Mouse (Mus musculus) limb, embryonic 15.5 days (tissue): ENCODE results near the gene Krtap1-3. TPM values are rescaled to one million over a fixed set of nuclear protein-coding genes. Genes with fewer than 3 reads are reported as not detected.
"Not testable (repeated sequence)": the region's sequence is repeated elsewhere in the genome, so short reads cannot be mapped to it uniquely, and the experiment has no call there.

ENCODE experiments used
- ATAC-seq: fragments of 200-750 bp; cut with Nextera tagmentation; 2 replicates; pipeline ENCODE4 v1.8.0; 2017; ENCODE audit warnings: low read depth, moderate TSS enrichment; ENCODE audit not compliant: insufficient number of reproducible peaks, low FRiP score, low TSS enrichment
- H3K27ac ChIP-seq: fragments of 300-500 bp; sonication (generic); 2 replicates; pipeline ENCODE4 v1.5.1; 2015; ENCODE audit warnings: moderate library complexity, mild to moderate bottlenecking, inconsistent platforms
- H3K27me3 ChIP-seq: fragments of 300-500 bp; sonication (generic); 2 replicates; pipeline ENCODE4 v1.6.1; 2015; ENCODE audit warnings: inconsistent platforms
- H3K36me3 ChIP-seq: fragments of 300-500 bp; sonication (generic); 2 replicates; pipeline ENCODE4 v1.6.1; 2015; ENCODE audit warnings: inconsistent platforms
- H3K4me1 ChIP-seq: fragments of 300-500 bp; sonication (generic); 2 replicates; pipeline ENCODE4 v1.6.1; 2015; ENCODE audit warnings: inconsistent platforms
- H3K4me2 ChIP-seq: fragments of 300-500 bp; sonication (generic); 2 replicates; pipeline ENCODE4 v1.6.1; 2015; ENCODE audit warnings: mild to moderate bottlenecking, inconsistent platforms
- H3K4me3 ChIP-seq: fragments of 300-500 bp; sonication (generic); 2 replicates; pipeline ENCODE4 v1.5.1; 2015; ENCODE audit warnings: mild to moderate bottlenecking, inconsistent platforms
- H3K9ac ChIP-seq: fragments of 300-500 bp; sonication (generic); 2 replicates; pipeline ENCODE4 v1.6.1; 2015; ENCODE audit warnings: inconsistent platforms
- H3K9me3 ChIP-seq: fragments of 300-500 bp; sonication (generic); 2 replicates; pipeline ENCODE4 v1.6.1; 2016; ENCODE audit warnings: inconsistent platforms
- WGBS: fragments of 180-500 bp; shearing (Covaris S2); methylation state at CpG from one replicate; pipeline ENCODE4 v1.1.7; 2015; 5-methylcytosine and 5-hydroxymethylcytosine counted together
- polyA plus RNA-seq: library from polyadenylated mRNA; unstranded; fragments of >200 nt; fragmentation: Nextera tagmentation; extraction: Ambion mirVana; gene quantifications from 2 replicates; pipeline ENCODE4 v1.2.1, GENCODE M21; 2015

The Krtap1-3 gene
- polyA plus RNA-seq, result not detected in 2 replicates

GRCm38 (mm10) chr11:99590981-99591380 lies at the start of gene Krtap1-3:
Gene Krtap1-3, minus strand, starts transcription at chr11:99591339.
- H3K27ac ChIP-seq, result no peak within 1 kb of the TSS
- H3K9ac ChIP-seq, result no peak within 1 kb of the TSS
- no peaks in the 10 kb centered on the region for H3K4me1 ChIP-seq
- ATAC-seq, result no peak
- WGBS, result 75% methylated on average over 6 of the region's 6 CpGs
- no peaks in the 10 kb centered on the region for H3K36me3 ChIP-seq
- H3K9me3 ChIP-seq, result no peaks in the 10 kb centered on the region
- H3K4me2 ChIP-seq, result no peak within 1 kb of the TSS
- H3K27me3 ChIP-seq, result no peaks in the 10 kb centered on the region
- no peak within 1 kb of the TSS for H3K4me3 ChIP-seq

DNA sequence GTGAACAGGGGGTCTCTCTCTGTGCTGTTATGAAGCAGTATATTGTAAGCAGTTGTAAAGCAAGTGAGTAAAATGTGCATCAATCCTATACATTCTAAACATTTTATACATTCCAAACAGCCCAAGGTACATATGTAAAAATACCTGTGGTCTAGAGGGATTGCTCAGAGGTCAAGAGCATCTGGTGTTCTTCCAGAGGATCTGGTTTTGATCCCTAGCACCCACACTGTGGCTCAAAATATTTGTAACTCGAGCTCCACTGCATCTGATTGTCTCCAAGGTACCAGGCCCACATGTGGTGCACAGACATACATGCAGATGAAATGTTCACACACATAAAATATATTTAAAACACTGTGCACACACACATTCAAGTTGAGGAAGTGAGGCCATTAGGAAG lies 49.8 kb upstream of the Krtap1-3 start:
- Histone ChIP-seq H3K4me3 (no peak overlapping the region), H3K9ac (no peak overlapping the region), H3K27me3 (no peaks in the 10 kb centered on the region), H3K27ac (no peak overlapping the region), H3K9me3 (no peaks in the 10 kb centered on the region), H3K4me1 (no peaks in the 10 kb centered on the region), H3K36me3 (no peaks in the 10 kb centered on the region), H3K4me2 (no peak overlapping the region)
- no peak for ATAC-seq
- WGBS, result 15% methylated on average over 1 of the region's 1 CpGs

- H3K27me3 ChIP-seq, result peaks cover 5% of the 10 kb centered on the region; the same call in 1 of the 2 replicates
- ATAC-seq, result no peak
- no peak overlapping the region for H3K9ac ChIP-seq
- H3K36me3 ChIP-seq, result no peaks in the 10 kb centered on the region
- no peak overlapping the region for H3K4me3 ChIP-seq
- H3K27ac ChIP-seq, result no peak overlapping the region
- no peak overlapping the region for H3K4me2 ChIP-seq
- no peaks in the 10 kb centered on the region for H3K9me3 ChIP-seq
- H3K4me1 ChIP-seq, result 0 out of 2 replicates have a peak, but pooled peaks cover 3% of the 10 kb centered on the region
- WGBS, result 66% methylated on average over 1 of the region's 1 CpGs
Measured at GRCm38 (mm10) chr11:99637086-99637485, 45.9 kb upstream of the Krtap1-3 start.

GRCm38 (mm10) chr11:99634653-99635134 lies 43.6 kb upstream of the Krtap1-3 start, which contains the start of gene Krtap4-2:
Gene Krtap4-2, minus strand, starts transcription at chr11:99635084.
- H3K9me3 ChIP-seq, result no peaks in the 10 kb centered on the region
- 0 out of 2 replicates have a peak, but pooled peaks cover 3% of the 10 kb centered on the region for H3K4me1 ChIP-seq
- H3K36me3 ChIP-seq, result no peaks in the 10 kb centered on the region
- ATAC-seq, result no peak
- peak within 1 kb of the TSS; percentile 22; the same call in 1 of the 2 replicates for H3K27ac ChIP-seq
- H3K9ac ChIP-seq, result no peak within 1 kb of the TSS
- H3K4me2 ChIP-seq, result no peak within 1 kb of the TSS
- peaks cover 5% of the 10 kb centered on the region; the same call in 1 of the 2 replicates for H3K27me3 ChIP-seq
- H3K4me3 ChIP-seq, result no peak within 1 kb of the TSS
- 30% methylated on average over 8 of the region's 8 CpGs for WGBS

GRCm38 (mm10) chr11:99633293-99633692 lies 42.2 kb upstream of the Krtap1-3 start:
- 0 out of 2 replicates have a peak, but pooled peaks cover 3% of the 10 kb centered on the region for H3K4me1 ChIP-seq
- no peak overlapping the region for H3K27ac ChIP-seq
- ATAC-seq, result no peak
- no peak overlapping the region for H3K4me3 ChIP-seq
- H3K9ac ChIP-seq, result no peak overlapping the region
- H3K36me3 ChIP-seq, result no peaks in the 10 kb centered on the region
- no peaks in the 10 kb centered on the region for H3K9me3 ChIP-seq
- H3K27me3 ChIP-seq, result peaks cover 5% of the 10 kb centered on the region; the same call in 1 of the 2 replicates
- 66% methylated on average over 2 of the region's 2 CpGs for WGBS
- H3K4me2 ChIP-seq, result no peak overlapping the region

- H3K27ac ChIP-seq, result no peak overlapping the region
- H3K9me3 ChIP-seq, result no peaks in the 10 kb centered on the region
- H3K9ac ChIP-seq, result no peak overlapping the region
- no peak overlapping the region for H3K4me3 ChIP-seq
- 0 out of 2 replicates have a peak, but pooled peaks cover 3% of the 10 kb centered on the region for H3K4me1 ChIP-seq
- no peak for ATAC-seq
- H3K27me3 ChIP-seq, result peaks cover 5% of the 10 kb centered on the region; the same call in 1 of the 2 replicates
- H3K4me2 ChIP-seq, result no peak overlapping the region
- H3K36me3 ChIP-seq, result no peaks in the 10 kb centered on the region
- WGBS, result 57% methylated on average over 3 of the region's 3 CpGs
Measured at GRCm38 (mm10) chr11:99630890-99631289, 39.8 kb upstream of the Krtap1-3 start.

GRCm38 (mm10) chr11:99628138-99628537 lies 37.0 kb upstream of the Krtap1-3 start, which contains the start of gene Krtap4-1:
Gene Krtap4-1, minus strand, starts transcription at chr11:99628238.
- no peak for ATAC-seq
- no peaks in the 10 kb centered on the region for H3K4me1 ChIP-seq
- no peaks in the 10 kb centered on the region for H3K9me3 ChIP-seq
- no peak within 1 kb of the TSS for H3K9ac ChIP-seq
- no peak within 1 kb of the TSS for H3K4me2 ChIP-seq
- H3K27me3 ChIP-seq, result no peaks in the 10 kb centered on the region
- WGBS, result 78% methylated on average over 4 of the region's 4 CpGs
- no peaks in the 10 kb centered on the region for H3K36me3 ChIP-seq
- H3K27ac ChIP-seq, result no peak within 1 kb of the TSS
- no peak within 1 kb of the TSS for H3K4me3 ChIP-seq

DNA sequence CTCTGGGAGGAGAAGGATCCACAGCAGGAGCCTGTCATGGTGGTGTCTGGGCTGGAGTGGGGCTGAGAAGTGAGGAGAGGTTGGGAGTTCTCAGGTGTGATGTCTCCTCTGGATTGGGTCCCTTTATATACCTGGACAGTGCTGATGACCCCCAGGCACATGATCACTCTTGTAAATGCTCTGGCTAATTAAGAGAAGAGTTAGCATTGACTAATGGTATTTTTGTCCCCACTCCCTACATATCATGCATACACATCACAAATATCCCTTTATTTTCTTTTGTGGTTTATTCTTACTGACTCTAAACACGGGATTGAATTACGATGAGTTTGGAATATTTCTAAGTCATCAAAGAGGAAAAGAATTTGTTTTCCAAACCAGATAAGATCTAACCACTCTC lies 29.2 kb upstream of the Krtap1-3 start, which contains the start of gene Gm11562:
Gene Gm11562, minus strand, starts transcription at position 101 of the 400 bp plus-strand sequence.
- Histone ChIP-seq H3K4me2 (no peak within 1 kb of the TSS), H3K36me3 (no peaks in the 10 kb centered on the region), H3K27ac (no peak within 1 kb of the TSS), H3K4me1 (no peaks in the 10 kb centered on the region), H3K9me3 (no peaks in the 10 kb centered on the region), H3K27me3 (no peaks in the 10 kb centered on the region), H3K4me3 (no peak within 1 kb of the TSS), H3K9ac (no peak within 1 kb of the TSS)
- WGBS, result 61% methylated on average over 2 of the region's 2 CpGs
- ATAC-seq, result no peak; the same call in 1 of the 2 replicates

GRCm38 (mm10) chr11:99614796-99615363 lies 23.7 kb upstream of the Krtap1-3 start, which contains the start of gene Krtap2-4:
Gene Krtap2-4, minus strand, starts transcription at chr11:99614846.
- Histone ChIP-seq H3K9ac (no peak within 1 kb of the TSS), H3K27ac (no peak within 1 kb of the TSS)
- WGBS, result 57% methylated on average over 3 of the region's 3 CpGs

GRCm38 (mm10) chr11:99610089-99610488 lies 18.9 kb upstream of the Krtap1-3 start, which contains the start of gene Gm11937:
Gene Gm11937, minus strand, starts transcription at chr11:99610189.
- H3K4me2 ChIP-seq, H3K27ac ChIP-seq, H3K36me3 ChIP-seq, H3K27me3 ChIP-seq, H3K9me3 ChIP-seq, ATAC-seq, H3K9ac ChIP-seq, H3K4me1 ChIP-seq, H3K4me3 ChIP-seq: not testable (repeated sequence)
- 46% methylated on average over 2 of the region's 2 CpGs for WGBS

More at GRCm38 (mm10) chr11:99614796-99615363, 23.7 kb upstream of the Krtap1-3 start, which contains the start of gene Krtap2-4:
- no peak for ATAC-seq
- Histone ChIP-seq H3K4me1 (no peaks in the 10 kb centered on the region), H3K4me2 (no peak within 1 kb of the TSS), H3K4me3 (no peak within 1 kb of the TSS), H3K9me3 (no peaks in the 10 kb centered on the region), H3K27me3 (no peaks in the 10 kb centered on the region), H3K36me3 (no peaks in the 10 kb centered on the region)

DNA sequence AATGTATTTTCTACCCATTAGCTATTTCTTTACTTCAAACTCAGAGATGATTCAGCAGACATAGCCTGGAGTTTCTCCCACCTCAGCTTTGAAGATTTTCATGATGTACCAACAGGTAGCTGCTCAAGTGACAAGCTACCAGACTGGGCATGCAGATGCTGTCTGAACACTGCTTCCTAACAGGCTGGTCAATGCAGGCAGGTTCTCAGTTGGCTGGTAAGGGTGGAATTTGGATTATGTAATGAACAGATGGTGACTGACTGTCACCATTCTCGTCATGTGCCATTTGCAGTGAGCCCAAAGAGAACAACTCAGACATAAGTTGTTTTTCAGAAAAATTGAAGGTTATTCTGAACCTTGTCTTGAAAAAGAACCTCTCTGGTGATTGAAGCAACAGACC lies 18.0 kb upstream of the Krtap1-3 start:
- Histone ChIP-seq H3K9ac (no peak overlapping the region), H3K4me2 (no peak overlapping the region), H3K27ac (no peak overlapping the region), H3K36me3 (no peaks in the 10 kb centered on the region), H3K4me1 (no peaks in the 10 kb centered on the region), H3K4me3 (no peak overlapping the region), H3K9me3 (no peaks in the 10 kb centered on the region), H3K27me3 (no peaks in the 10 kb centered on the region)
- 51% methylated on average over 1 of the region's 1 CpGs for WGBS
- ATAC-seq, result no peak

DNA sequence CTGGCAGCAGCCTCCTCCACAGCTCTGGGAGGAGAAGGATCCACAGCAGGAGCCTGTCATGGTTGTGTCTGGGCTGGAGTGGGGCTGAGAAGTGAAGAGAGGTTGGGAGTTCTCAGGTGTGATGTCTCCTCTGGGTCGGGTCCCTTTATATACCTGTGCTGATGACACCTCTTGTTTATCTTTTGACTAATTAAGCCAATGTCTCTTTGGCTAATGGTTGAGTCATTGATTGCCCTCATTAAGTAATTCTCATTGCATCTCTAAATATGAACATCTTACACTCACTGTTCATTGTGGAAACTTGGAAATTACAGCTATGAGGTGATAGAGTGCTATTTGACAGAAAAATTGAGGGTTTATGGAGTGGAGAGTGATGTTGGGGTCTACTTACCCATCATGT lies 12.1 kb upstream of the Krtap1-3 start, which contains the start of gene Gm11938:
Gene Gm11938, minus strand, starts transcription at position 101 of the 400 bp plus-strand sequence.
- H3K4me3 ChIP-seq, H3K4me2 ChIP-seq, H3K9me3 ChIP-seq, ATAC-seq, H3K4me1 ChIP-seq, H3K9ac ChIP-seq, H3K36me3 ChIP-seq, H3K27me3 ChIP-seq, H3K27ac ChIP-seq: not testable (repeated sequence)
- WGBS, result 28% methylated on average over 1 of the region's 1 CpGs
